Mouse (Mus musculus): ENCODE data around the gene Car10.

The Car10 gene

DNA sequence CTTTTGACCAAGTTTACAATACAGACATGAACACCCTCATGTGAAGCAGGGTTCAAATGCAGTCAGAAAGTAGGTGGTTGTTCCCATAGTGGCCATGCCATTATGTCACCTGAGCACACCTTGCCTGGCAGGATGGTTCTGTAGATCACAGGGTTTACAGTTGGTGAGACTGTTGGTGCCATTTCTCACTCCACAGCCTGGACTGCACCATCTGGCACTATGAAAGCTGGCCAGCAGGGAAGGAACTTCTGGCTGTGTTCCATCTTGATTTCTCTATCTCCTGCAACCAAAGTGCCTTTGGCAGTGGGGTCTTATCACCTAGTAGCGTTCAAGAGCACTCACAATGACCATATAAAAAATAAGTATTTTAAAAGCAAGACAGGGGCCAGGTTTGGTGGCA lies 303.3 kb downstream of the Car10 start:
- DNase-seq, result peak; percentile 59

DNA sequence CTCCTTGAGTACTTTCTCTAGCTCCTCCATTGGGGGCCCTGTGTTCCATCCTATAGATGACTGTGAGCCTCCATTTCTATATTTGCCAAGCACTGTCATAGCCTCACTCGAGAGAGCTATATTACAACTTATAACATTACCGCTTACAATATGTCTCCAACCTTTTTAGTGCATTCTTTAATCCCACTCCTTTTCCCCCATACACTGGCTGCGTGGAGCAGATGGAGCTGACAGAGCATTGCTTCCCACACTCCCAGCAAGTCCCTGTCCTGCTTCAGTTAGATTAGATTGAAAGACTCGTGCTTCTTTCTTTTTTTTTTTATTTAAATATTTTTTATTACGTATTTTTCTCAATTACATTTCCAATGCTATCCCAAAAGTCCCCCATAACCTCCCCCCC lies 310.2 kb downstream of the Car10 start:
- DNase-seq, result no peak

GRCm38 (mm10) chr11:93431482-93431881 lies 333.7 kb downstream of the Car10 start:
- DNase-seq, result peak; percentile 66

GRCm38 (mm10) chr11:93434997-93435915 lies 337.4 kb downstream of the Car10 start:
- no peak for DNase-seq

DNA sequence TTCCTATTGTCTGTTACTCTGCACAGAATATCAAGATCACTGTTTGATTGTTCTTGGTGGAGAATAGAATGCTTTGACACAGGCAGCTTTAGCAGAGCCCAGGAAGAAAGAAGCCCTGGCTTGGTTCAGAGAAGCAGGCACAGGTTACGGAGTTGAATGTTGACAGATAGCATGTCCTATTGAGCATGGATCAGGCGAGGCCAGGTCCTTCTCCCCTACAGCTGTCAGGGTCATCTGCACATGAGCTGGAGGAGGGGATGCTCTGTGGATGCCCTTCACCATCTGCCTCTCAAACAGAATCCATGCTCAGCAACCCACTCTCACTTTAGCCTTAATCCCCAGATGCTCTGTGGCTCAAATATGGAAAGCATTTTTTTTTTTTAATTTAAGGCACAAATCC lies 339.1 kb downstream of the Car10 start:
- DNase-seq, result no peak

DNA sequence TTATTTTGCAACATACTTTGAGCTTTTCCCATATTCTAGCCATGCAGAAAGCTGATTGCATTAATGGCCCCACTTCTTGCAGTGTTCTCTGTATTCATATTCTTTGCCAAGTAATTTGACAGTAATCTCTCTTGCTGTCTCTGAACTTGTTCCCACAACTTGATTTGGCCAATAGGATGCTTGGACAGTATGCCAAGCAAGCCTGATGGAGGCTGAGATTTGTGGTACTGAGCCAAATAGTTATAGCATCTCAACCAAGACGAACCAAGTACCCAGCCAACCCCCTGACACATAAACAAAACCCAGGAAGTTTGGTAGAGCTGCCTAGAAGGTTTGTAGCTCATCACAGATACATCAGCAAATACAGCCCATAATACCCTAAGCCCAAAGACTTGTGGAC lies 342.6 kb downstream of the Car10 start:
- no peak for DNase-seq

DNA sequence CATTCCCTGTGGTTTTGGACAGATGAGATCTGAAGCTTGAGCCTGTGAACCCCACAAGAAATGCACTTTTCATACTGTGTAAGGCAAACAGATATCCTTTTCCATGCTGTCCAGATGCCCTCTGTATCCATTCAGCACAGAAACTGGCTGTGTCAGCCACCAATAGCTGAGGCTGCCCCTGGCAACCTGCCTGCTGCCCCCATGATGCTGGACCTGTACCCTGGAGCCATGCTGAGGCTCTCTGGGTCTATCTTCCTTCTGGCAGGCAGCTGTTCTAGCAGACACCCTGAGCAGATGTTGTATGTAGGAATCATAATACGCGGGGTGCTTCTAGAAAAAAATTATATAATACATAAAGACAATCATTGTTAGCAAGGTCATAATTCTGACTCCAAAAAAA lies 345.9 kb downstream of the Car10 start:
- DNase-seq, result peak; percentile 39

GRCm38 (mm10) chr11:93444741-93445140 lies 346.9 kb downstream of the Car10 start:
- DNase-seq, result no peak

DNA sequence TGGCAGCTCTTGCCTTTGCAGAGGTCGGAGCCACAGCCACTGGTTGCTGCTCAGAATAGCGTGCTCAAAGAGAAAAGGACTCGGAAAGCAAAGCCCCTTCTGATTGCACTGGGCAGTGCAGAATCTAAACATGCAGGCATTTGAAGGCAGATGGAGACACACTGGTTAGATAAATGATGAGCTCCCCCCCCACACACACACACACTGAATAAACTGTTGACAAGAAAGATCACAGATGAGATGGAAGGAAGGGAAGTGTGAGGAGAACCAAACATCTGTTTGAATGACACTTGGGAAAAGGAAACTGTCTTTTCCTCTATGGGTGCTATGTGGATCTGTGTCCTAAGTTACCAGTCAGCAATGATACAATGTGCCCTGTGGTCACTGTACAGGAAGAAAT lies 349.7 kb downstream of the Car10 start:
- no peak for DNase-seq

DNA sequence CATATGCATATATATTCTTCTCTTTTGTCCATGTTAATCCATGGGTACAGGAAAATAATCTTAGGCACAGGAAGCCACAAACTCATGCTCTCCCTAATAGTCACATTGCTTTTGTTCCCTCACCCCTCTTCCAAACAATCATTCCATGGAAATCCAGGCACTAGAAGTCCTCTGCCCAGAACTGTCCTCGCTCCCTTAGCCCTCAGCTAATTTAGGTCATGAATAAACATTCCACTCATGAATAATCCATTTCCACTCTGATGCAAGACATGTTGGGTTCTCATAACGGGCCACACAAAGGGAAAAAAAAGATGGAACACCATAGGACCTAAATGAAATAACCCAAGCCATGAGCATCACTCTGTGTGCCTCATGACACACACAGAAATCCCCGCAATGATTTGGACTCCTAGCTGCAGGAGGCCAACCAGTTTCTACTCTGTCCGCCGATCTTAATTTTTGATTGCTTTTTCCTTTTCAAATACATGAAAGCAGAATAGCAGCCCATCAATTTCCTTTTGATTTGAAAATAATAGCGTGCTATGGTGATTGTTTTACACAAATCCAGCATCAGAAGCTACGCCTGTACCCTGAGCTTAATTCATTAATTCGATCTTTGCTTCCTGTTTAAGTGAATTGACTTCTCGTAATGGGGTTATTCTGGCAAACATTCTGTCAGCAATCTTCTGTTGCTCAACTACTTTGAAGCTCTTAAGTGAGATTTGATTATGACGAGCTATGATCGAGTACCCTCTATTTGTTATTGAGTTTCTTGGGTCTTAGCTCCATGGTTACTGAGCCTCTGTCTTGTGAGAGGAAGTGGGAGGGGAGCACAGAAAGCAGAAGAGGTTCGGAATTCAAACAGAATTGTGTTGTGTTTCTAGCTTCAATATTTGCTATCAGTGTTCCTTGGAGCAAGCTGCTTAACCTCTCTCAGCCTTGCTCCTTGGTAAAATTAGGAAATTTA lies 350.7 kb downstream of the Car10 start:
- DNase-seq, result no peak

DNA sequence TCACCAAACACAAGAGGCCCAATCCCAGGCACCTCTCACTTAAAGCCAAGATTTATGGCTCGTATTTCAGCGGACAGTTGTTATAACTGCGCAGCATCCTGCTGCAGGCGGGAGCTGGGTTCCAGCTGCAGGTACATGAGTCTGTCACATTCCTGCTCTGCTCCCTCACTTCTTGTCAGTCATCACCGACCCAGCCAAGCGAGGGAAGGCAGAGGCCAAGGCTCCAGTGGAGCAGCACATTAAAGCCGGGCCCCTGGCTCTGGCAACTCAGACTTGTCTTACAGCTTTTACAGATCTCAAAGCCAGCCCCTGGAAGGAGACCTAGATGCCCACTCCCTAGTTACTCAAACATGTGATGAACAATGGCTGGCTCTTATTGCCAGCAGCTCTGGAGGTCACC lies 352.7 kb downstream of the Car10 start:
- DNase-seq, result no peak

GRCm38 (mm10) chr11:93466221-93466620 lies 368.4 kb downstream of the Car10 start:
- DNase-seq, result no peak

DNA sequence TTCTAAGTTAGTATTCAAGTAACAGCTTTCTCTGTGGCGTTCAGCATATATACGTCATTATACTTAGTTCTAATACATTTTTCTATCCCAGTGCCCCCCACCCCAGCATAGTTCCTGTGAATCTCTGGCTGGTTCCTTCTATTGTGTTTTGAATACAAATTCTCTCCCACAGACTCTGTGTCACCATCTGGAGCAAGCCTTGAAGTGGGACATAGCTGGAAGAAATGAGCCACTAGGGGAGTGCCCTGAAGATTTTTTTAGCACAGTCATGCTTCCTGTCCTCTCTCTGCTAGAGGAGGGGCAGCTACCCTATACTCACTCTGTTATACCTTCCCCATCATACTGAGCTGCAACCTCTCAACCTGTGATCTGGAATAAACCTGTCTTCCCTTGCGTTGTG lies 369.9 kb downstream of the Car10 start:
- no peak for DNase-seq

GRCm38 (mm10) chr11:93470771-93471170 lies 372.9 kb downstream of the Car10 start:
- no peak for DNase-seq

DNA sequence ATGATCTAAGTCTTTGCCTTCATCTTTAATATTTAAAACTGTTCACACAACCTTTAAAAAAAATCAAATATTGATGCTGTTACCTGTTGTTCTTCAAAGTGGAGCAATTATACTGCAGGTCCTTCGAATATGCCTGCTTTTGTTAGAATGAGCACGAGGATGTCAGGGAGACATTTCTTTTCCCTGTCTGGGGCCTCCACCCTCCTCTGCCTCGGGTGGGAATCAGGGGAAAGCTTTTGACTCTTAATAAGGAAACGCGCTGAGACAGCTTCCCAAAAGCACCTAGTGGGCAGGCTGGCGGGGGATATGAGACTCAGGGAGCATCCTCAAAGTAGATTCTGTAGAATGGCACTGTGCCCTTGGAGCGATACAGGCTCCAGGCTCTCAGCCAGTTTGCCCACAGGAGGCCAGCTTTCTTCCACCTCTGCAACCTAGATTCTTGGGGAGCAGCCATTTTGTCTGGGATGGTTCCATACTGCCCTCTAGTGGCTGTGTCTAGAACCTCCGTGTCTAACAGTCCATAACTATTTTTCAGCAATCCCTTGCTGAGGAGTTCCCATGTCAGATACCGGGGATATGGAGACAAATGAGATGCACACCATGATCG lies 373.8 kb downstream of the Car10 start:
- DNase-seq, result peak; percentile 97

DNA sequence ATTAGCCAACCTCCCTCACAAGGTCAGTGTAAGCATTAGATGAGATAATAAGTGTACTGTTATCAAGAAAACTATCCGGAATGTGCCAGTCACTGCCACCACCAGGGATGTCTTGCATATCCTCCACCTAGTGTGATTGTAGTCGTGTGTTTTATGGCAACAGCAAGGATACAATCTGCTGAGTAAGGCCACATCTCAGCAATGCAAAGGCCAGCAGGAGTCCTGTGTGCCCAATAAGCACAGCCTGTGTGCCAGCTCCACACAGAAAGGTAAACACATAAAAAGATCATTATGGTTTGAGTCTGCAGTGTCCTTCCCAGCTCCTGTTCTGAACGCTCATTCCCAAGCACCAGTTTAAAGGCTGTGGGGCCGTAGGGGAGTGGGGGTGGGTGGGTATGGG lies 386.8 kb downstream of the Car10 start:
- no peak for DNase-seq

GRCm38 (mm10) chr11:93487021-93487420 lies 389.2 kb downstream of the Car10 start:
- DNase-seq, result peak; percentile 70

- no peak for DNase-seq
Observed at GRCm38 (mm10) chr11:93487913-93488604, 390.2 kb downstream of the Car10 start.

- DNase-seq, result peak; percentile 90
Observed at GRCm38 (mm10) chr11:93490211-93490820, 392.5 kb downstream of the Car10 start.

- DNase-seq, result no peak
Observed at GRCm38 (mm10) chr11:93497896-93498295, 400.1 kb downstream of the Car10 start.

DNA sequence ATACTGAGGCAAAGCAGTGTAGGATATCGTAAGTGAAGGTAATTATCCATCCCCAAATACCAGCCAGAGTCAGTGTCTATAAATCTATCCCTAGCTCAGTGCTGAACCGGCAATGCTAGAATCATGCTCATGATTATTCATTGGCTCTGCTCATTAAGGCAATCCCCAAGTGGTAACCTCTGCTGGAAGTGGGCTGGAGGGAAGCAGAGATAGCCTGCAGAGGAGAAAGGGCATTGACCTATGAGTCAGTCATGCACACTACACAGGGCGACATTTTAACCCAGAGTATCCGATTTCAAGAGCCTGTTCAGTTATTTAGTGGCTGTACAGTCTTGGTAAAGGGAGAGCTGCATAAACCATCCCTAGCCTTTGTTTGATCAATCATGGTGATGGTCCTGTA lies 402.6 kb downstream of the Car10 start:
- DNase-seq, result no peak

DNA sequence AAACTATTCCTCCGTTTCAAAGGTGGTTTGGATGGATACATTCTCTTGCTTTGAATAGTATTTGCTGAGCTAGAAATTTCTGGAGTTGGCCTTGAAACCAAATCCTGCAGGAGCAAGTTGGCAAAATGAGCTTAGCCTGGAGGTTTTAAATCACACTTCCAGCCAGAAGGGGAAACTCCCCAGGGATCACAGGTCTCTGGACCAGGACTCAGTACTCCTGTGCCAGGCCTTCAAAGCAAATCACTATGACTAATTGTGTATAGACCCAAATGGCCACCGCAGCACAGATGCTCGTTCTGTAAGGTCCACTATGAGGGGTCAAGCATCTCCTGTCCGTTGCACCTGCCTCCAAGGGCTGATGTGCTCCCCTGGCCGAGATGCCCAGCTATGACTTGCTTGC lies 403.8 kb downstream of the Car10 start:
- DNase-seq, result no peak

All from cerebellum, adult 11 months (tissue).